Mouse (Mus musculus) testis, adult 2 months (tissue): Measurements from ENCODE around the gene Hoxa10. TPM values are rescaled to one million over a fixed set of nuclear protein-coding genes. Genes with fewer than 3 reads are reported as not detected.

ENCODE experiments used
- H3K27ac ChIP-seq: fragments of 200-500 bp; 2 replicates; pipeline ENCODE4 v1.5.1; 2012; ENCODE audit warnings: low read depth, low read length; ENCODE audit not compliant: control insufficient read depth, insufficient read depth
- H3K27me3 ChIP-seq: fragments of 200-500 bp; 2 replicates; pipeline ENCODE4 v1.6.1; 2012; ENCODE audit warnings: mild to moderate bottlenecking, low read length, moderate library complexity; ENCODE audit not compliant: control insufficient read depth, insufficient read depth
- H3K36me3 ChIP-seq: fragments of 200-500 bp; 2 replicates; pipeline ENCODE4 v1.6.1; 2012; ENCODE audit warnings: mild to moderate bottlenecking, low read length; ENCODE audit not compliant: control insufficient read depth, insufficient read depth
- H3K4me1 ChIP-seq: fragments of 200-500 bp; 2 replicates; pipeline ENCODE4 v1.6.1; 2012; ENCODE audit warnings: low read length; ENCODE audit not compliant: control insufficient read depth, insufficient read depth
- H3K4me3 ChIP-seq: fragments of 200-500 bp; 2 replicates; pipeline ENCODE4 v1.5.1; 2012; ENCODE audit warnings: low read depth, mild to moderate bottlenecking, low read length, moderate library complexity, mixed read lengths; ENCODE audit not compliant: control insufficient read depth
- CTCF ChIP-seq: fragments of 200-500 bp; IDR thresholded peaks from 2 replicates; pipeline ENCODE4 v1.5.1; 2012; ENCODE audit warnings: low read depth, mild to moderate bottlenecking, inconsistent platforms, low read length, moderate library complexity; ENCODE audit not compliant: control insufficient read depth, insufficient read depth, insufficient replicate concordance
- POLR2A ChIP-seq: fragments of 200-500 bp; IDR thresholded peaks from 2 replicates; pipeline ENCODE4 v1.6.1; 2012; ENCODE audit warnings: low read depth, mild to moderate bottlenecking, inconsistent platforms, low read length, moderate library complexity; ENCODE audit not compliant: control insufficient read depth
- polyA plus RNA-seq: library from polyadenylated mRNA; depleted of rRNA; stranded (reverse); fragments of >200 nt; gene quantifications from 2 replicates; pipeline ENCODE4 v1.2.3, GENCODE M21; 2012

The Hoxa10 gene
- polyA plus RNA-seq, 1 experiment, result 0.19 TPM

DNA sequence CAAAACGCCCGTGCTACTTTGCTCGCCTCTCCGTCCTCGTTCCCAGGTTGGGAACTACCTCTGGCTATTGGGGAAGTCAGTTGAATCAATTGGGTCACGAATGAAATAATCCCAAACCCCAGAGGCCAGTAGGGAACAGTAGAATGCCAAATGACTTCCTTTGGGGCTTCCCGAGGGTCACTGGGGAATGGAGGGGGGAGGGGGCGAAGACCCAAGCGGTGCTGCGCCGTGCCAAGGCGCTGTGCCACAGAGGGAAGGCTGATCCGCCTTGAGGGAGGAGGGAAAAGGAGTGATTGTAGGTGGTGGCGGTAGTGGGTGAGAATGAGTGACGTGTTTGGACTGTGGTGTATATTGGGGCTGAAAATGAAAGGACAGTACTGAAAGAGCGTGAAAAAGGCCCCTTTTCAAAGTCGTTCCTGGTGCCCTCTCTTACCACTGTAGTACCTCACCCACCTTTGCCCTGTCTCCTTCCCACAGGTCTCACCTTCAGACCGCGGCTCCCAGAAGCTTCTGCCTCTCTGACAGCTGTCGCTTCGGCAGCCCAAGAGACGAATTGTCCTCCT lies 28.0 kb downstream of the Hoxa10 start:
- H3K27ac ChIP-seq, result no peak overlapping the region
- H3K4me1 ChIP-seq, result peaks cover 25% of the 10 kb centered on the region
- H3K36me3 ChIP-seq, result no peaks in the 10 kb centered on the region
- no peak for TF ChIP-seq CTCF
- no peak for TF ChIP-seq POLR2A
- H3K27me3 ChIP-seq, result peaks cover 12% of the 10 kb centered on the region
- peak overlapping the region; percentile 42 for H3K4me3 ChIP-seq

DNA sequence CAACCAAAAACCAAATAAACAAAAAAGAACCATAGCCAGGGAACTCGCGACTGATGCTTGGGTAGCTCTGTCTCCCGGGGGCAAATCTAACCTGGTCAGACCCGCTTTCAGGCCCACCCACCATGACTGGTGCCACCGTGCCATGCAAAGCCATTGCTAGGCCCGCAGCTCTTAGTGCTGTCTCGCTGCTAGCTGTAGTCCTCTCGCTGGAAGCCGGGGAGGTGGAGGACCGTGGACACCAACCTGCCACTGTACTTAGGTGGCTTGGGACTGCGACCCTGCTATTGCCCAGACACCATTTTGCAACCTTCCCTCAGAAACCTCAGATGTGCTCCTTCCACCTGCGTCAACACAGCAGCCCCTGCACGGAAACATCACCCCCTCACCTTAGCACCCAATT lies 28.7 kb downstream of the Hoxa10 start:
- no peak for TF ChIP-seq CTCF
- no peak overlapping the region; the same call in 1 of the 2 replicates for H3K4me3 ChIP-seq
- peaks cover 8% of the 10 kb centered on the region for H3K27me3 ChIP-seq
- no peak overlapping the region for H3K27ac ChIP-seq
- peaks cover 19% of the 10 kb centered on the region for H3K4me1 ChIP-seq
- no peaks in the 10 kb centered on the region for H3K36me3 ChIP-seq

GRCm38 (mm10) chr6:52211170-52211935 lies 29.3 kb downstream of the Hoxa10 start:
- no peaks in the 10 kb centered on the region for H3K36me3 ChIP-seq
- TF ChIP-seq POLR2A (no peak), CTCF (peak; percentile 59)
- H3K27ac ChIP-seq, result no peak overlapping the region
- H3K4me1 ChIP-seq, result peaks cover 17% of the 10 kb centered on the region
- peaks cover 10% of the 10 kb centered on the region for H3K27me3 ChIP-seq
- no peak overlapping the region; the same call in 1 of the 2 replicates for H3K4me3 ChIP-seq

GRCm38 (mm10) chr6:52209685-52210046 lies 31.0 kb downstream of the Hoxa10 start:
- TF ChIP-seq CTCF (no peak), POLR2A (no peak)
- Histone ChIP-seq H3K4me3 (no peak overlapping the region), H3K27ac (no peak overlapping the region), H3K36me3 (no peaks in the 10 kb centered on the region), H3K27me3 (peaks cover 12% of the 10 kb centered on the region), H3K4me1 (peaks cover 14% of the 10 kb centered on the region)

- H3K36me3 ChIP-seq, result no peaks in the 10 kb centered on the region
- peaks cover 19% of the 10 kb centered on the region for H3K4me1 ChIP-seq
- H3K27ac ChIP-seq, result no peak overlapping the region
- no peak for TF ChIP-seq POLR2A
- TF ChIP-seq CTCF, result no peak
- H3K4me3 ChIP-seq, result no peak overlapping the region
- H3K27me3 ChIP-seq, result peaks cover 13% of the 10 kb centered on the region
Measured at GRCm38 (mm10) chr6:52208868-52209684, 31.6 kb downstream of the Hoxa10 start.

DNA sequence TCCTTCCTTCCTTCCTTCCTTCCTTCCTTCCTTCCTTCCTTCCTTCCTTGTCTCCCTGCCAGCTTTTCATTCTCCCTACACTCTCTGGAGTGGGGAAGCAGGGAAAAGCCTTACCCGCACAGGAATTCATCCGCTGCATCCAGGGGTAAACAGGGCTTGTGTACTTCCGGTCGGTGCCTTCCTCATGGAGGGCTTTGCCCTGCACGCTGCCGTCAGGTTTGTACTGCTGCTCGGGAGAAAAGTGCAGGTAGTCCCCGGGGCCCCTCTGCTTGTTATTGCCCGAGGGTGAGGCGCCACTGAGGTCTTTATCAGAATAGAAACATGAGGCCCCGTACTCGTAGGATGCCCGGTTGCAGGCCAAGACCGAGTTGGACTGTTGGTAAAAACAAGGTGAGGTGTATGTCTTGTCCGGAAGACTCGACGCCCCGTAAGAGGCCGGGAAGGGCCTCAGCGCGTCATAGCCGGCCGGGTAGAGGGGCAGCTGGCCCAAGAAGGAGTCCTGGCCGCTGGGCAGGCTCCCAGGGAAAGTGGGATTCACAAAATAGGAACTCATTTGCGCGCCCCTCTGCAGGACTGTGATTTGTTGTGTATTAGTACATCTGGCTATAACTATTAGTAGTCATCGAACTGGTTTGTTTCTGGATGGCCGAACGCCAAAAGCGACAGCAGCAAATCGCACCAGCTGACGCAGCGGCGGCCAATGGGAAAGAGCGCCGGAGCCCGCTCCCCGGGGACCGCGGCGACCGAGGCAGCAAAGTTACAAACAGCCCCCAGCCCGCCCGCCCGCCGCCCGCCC lies 32.4 kb downstream of the Hoxa10 start, which contains the start of gene Hoxa6:
TSS of gene Hoxa6 (minus strand) at position 651 of the 796 bp plus-strand sequence.
- no peak within 1 kb of the TSS for H3K27ac ChIP-seq
- peaks cover 27% of the 10 kb centered on the region for H3K4me1 ChIP-seq
- peaks cover 18% of the 10 kb centered on the region for H3K27me3 ChIP-seq
- no peak for TF ChIP-seq CTCF
- no peak for TF ChIP-seq POLR2A
- H3K4me3 ChIP-seq, result no peak within 1 kb of the TSS
- H3K36me3 ChIP-seq, result no peaks in the 10 kb centered on the region

GRCm38 (mm10) chr6:52207684-52207976 lies 33.0 kb downstream of the Hoxa10 start:
- H3K4me3 ChIP-seq, result no peak overlapping the region
- TF ChIP-seq POLR2A (no peak), CTCF (no peak)
- peaks cover 25% of the 10 kb centered on the region for H3K4me1 ChIP-seq
- H3K36me3 ChIP-seq, result no peaks in the 10 kb centered on the region
- no peak overlapping the region for H3K27ac ChIP-seq
- peaks cover 15% of the 10 kb centered on the region for H3K27me3 ChIP-seq
